Mouse (Mus musculus) E14TG2a.4 (cell line): ENCODE measurements around the gene Eed.

Experiments
- CTCF ChIP-seq: conservative IDR thresholded peaks from 2 replicates; pipeline ENCODE4 v1.5.1; 2014; ENCODE audit warnings: low read length
- POU5F1 ChIP-seq: IDR thresholded peaks from 2 replicates; pipeline ENCODE4 v1.6.1; 2014; ENCODE audit warnings: low read length, borderline replicate concordance

- no peak for TF ChIP-seq CTCF
- no peak for TF ChIP-seq POU5F1
Observed at GRCm38 (mm10) chr7:89940571-89941463, 40.0 kb downstream of the Eed start, which contains the start of gene Hikeshi.
